Mouse (Mus musculus): ENCODE results near the gene Cpped1.

- TF ChIP-seq MYOG (IDR thresholded peaks at IDR 0.05; ENCODE audit: control insufficient read depth, extremely low read depth, insufficient read length) = no peak
- TF ChIP-seq CTCF (IDR thresholded peaks at IDR 0.05; ENCODE audit: control insufficient read depth, insufficient read depth, insufficient read length) = no peak
- TF ChIP-seq USF1 (IDR thresholded peaks at IDR 0.05; ENCODE audit: low read depth) = no peak
- TF ChIP-seq CEBPB (IDR thresholded peaks at IDR 0.05; ENCODE audit: low read depth) = no peak
- TF ChIP-seq MAX (IDR thresholded peaks at IDR 0.05) = no peak
- no peak for TF ChIP-seq MYOD1 (IDR thresholded peaks at IDR 0.05; ENCODE audit: control insufficient read depth, insufficient read length, low read depth)
These were observed 65.8 kb downstream of the Cpped1 start for GRCm38 (mm10) chr16:11843441-11843840.
